Mouse (Mus musculus): ENCODE data around the gene Akr1c6. TPM values are rescaled to one million over a fixed set of nuclear protein-coding genes. Genes with fewer than 3 reads are reported as not detected.
"Not testable (repeated sequence)": the region's sequence is repeated elsewhere in the genome, so short reads cannot be mapped to it uniquely, and the experiment has no call there.

The Akr1c6 gene
- polyA plus RNA-seq (2012; rRNA removed), result not detected in 2 replicates

DNA sequence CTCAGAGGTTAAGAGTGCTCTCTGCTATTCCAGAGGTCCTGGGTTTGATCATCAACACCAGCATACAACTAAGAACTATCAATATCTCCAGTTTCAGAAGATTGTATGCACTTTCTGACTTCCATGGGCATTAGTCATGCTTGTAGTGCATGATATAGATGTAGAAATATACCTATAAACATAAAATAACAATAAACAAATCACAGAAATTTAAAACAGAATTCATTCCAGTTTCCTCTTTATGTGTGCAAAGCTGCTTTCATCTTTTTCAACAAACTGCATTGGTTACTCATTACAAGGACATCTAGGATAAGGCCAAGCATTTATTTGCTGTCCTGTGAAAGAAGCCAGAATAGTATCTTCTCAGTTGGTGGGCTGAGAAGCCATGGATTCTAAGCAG, at the start of gene Akr1c6:
Gene Akr1c6 (plus strand): TSS at position 301 of the 400 bp plus-strand sequence.
- TF ChIP-seq POLR2A (IDR thresholded peaks at IDR 0.05; ENCODE audit: extremely low read depth, insufficient read depth, low read length) (no peak), CTCF (IDR thresholded peaks at IDR 0.05; ENCODE audit: extremely low read depth, insufficient read depth, low read length) (no peak)
- Histone ChIP-seq H3K27ac (ENCODE audit: insufficient read depth, low read length) (no peak within 1 kb of the TSS), H3K4me1 (ENCODE audit: control insufficient read depth, insufficient read depth, low read length) (no peaks in the 10 kb centered on the region), H3K4me3 (ENCODE audit: insufficient read depth, low read length) (no peak within 1 kb of the TSS)

DNA sequence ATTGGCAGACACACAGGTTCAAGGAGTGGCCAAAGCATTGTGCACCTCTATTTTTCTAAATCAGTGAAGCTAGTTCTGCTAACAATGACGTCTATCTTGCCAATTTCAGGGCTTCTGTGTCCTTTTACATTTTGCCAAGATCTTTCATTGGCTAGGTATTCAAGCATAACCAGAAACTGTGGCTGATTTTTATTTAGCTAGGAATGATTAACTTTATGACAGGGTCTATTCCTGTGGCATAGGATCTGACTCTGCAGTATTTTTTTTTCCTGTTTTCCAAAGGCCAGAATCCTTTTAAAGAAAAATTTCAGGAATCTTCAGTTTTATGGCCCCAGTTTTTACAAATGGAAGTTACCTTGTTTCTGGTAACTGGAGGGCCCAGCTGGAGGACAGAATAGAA, 49.2 kb upstream of the Akr1c6 start:
- TF ChIP-seq CTCF (IDR thresholded peaks at IDR 0.05; ENCODE audit: extremely low read depth, insufficient read depth, low read length) (no peak), POLR2A (IDR thresholded peaks at IDR 0.05; ENCODE audit: extremely low read depth, insufficient read depth, low read length) (no peak)
- H3K4me3 ChIP-seq (ENCODE audit: insufficient read depth, low read length), result no peak overlapping the region
- H3K4me1 ChIP-seq (ENCODE audit: control insufficient read depth, insufficient read depth, low read length), result no peaks in the 10 kb centered on the region
- no peak overlapping the region for H3K27ac ChIP-seq (ENCODE audit: insufficient read depth, low read length)

DNA sequence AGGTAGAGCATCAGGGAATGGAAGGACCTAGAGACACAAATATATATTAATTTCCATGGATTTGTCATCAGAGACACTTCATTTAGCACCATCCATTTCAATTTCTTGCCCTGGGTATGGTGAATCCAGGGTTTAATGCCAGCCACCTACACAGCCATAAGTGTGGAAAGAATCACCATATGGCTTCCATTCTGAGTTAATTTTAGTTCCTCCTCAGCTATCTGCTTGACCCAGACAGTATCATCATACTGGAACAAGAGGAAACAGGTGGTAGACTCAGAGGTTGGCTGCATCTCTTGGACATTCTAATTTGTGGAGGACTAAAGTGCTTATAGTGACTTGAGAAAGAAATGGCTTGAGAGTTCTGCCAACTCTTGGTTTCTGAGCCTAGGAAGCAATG, 48.6 kb upstream of the Akr1c6 start:
- no peak overlapping the region for H3K27ac ChIP-seq (ENCODE audit: insufficient read depth, low read length)
- no peaks in the 10 kb centered on the region for H3K4me1 ChIP-seq (ENCODE audit: control insufficient read depth, insufficient read depth, low read length)
- TF ChIP-seq CTCF (IDR thresholded peaks at IDR 0.05; ENCODE audit: extremely low read depth, insufficient read depth, low read length) (no peak), POLR2A (IDR thresholded peaks at IDR 0.05; ENCODE audit: extremely low read depth, insufficient read depth, low read length) (no peak)
- no peak overlapping the region for H3K4me3 ChIP-seq (ENCODE audit: insufficient read depth, low read length)

DNA sequence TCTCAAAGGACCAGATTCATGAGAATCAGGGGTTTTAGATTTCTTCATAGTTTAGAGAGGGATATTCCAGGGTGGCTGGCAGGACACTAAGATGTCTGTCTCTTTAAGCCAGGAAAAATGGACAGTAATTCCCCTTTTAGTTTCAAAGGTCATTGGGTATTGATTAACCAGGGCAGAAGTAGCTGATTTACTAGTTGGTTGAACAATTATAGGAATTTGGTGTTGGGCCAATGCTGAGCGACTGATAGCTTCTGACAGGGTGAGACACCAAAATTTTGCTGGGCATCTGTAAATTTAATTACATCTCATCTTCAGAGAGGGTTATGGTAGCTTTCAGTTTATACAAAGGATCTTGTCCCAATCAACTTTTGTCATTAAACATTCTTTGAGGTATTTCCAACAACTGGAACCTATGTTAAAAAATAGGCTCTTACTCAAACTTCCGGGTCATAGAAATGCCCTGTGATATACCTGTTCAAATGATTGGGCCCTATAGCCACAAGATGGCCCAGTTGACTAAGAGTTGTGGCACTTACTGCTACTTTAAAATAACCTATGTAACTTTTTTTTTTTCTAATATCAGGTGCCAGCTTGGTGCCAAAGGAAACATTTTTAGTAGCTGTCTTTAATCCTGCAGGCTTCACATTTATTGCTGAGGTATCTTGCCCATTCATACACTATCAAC, 45.2 kb upstream of the Akr1c6 start:
- Histone ChIP-seq H3K27ac (ENCODE audit: insufficient read depth, low read length) (no peak overlapping the region), H3K4me3 (ENCODE audit: insufficient read depth, low read length) (no peak overlapping the region), H3K4me1 (ENCODE audit: control insufficient read depth, insufficient read depth, low read length) (no peaks in the 10 kb centered on the region)
- no peak for TF ChIP-seq CTCF (IDR thresholded peaks at IDR 0.05; ENCODE audit: extremely low read depth, insufficient read depth, low read length)
- TF ChIP-seq POLR2A (IDR thresholded peaks at IDR 0.05; ENCODE audit: extremely low read depth, insufficient read depth, low read length), result no peak

DNA sequence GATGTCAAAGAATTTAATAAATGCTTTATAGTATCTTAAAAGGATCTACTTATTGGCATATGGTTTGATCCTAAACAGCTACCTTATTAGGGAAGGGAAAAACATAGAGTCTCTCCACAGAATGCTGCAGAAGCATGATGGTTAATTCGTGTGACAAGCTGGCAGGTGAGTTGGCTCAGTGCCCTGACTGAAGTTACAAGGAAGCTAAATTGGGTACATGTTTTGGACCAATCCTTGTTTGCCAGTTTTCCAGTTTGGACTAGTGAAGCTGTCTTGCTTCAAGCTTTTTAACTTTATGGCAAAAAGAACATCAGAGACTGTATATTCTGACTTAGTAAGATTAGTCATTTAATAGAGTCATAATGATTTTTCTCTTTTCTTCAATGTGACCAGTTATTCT, 33.7 kb upstream of the Akr1c6 start:
- H3K4me1 ChIP-seq (ENCODE audit: control insufficient read depth, insufficient read depth, low read length); H3K4me3 ChIP-seq (ENCODE audit: insufficient read depth, low read length); H3K27ac ChIP-seq (ENCODE audit: insufficient read depth, low read length): not testable (repeated sequence)

DNA sequence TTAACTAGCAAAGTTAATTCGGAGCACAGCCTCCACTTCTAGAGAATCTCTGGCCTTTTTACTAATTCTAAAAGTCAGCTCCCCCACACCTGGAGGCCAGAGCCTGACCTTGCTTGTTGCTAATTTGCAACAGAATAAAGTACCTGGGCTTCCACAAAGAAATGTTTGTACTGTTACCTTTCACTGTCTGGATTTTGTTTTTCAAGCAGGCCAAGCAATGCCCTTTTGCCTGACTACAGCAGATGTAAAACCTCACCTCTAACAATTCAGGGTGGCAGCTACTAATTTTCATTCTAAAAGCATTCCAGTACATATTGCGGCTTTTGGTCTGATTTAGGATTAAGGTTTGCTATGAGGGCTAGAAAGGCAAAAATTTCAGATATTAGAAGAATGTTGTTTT, 33.3 kb upstream of the Akr1c6 start:
- TF ChIP-seq CTCF (IDR thresholded peaks at IDR 0.05; ENCODE audit: extremely low read depth, insufficient read depth, low read length), result no peak
- no peak for TF ChIP-seq POLR2A (IDR thresholded peaks at IDR 0.05; ENCODE audit: extremely low read depth, insufficient read depth, low read length)
- Histone ChIP-seq H3K27ac (ENCODE audit: insufficient read depth, low read length) (no peak overlapping the region), H3K4me1 (ENCODE audit: control insufficient read depth, insufficient read depth, low read length) (no peaks in the 10 kb centered on the region), H3K4me3 (ENCODE audit: insufficient read depth, low read length) (no peak overlapping the region)

DNA sequence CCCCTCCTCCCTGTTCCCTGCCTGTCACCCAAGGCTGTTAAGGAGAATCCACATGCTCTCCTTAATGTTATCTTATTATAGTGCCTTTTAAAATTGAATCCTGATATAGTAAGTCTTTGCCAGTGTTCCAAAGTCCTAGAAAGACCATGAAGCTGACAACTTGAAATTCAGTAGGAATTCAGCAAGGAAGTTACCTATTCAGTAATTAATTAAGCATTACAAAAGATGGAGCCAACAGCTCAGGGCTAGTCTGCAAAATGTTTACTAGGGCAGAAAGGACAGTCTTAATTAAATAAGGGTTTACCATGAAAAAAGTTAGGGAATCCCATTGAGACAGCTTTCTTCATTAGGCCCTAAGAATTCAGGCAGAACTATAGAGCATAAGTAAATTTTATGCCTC, 31.9 kb upstream of the Akr1c6 start:
- TF ChIP-seq POLR2A (IDR thresholded peaks at IDR 0.05; ENCODE audit: extremely low read depth, insufficient read depth, low read length) (no peak), CTCF (IDR thresholded peaks at IDR 0.05; ENCODE audit: extremely low read depth, insufficient read depth, low read length) (no peak)
- no peak overlapping the region for H3K4me3 ChIP-seq (ENCODE audit: insufficient read depth, low read length)
- H3K27ac ChIP-seq (ENCODE audit: insufficient read depth, low read length), result no peak overlapping the region
- H3K4me1 ChIP-seq (ENCODE audit: control insufficient read depth, insufficient read depth, low read length), result no peaks in the 10 kb centered on the region

DNA sequence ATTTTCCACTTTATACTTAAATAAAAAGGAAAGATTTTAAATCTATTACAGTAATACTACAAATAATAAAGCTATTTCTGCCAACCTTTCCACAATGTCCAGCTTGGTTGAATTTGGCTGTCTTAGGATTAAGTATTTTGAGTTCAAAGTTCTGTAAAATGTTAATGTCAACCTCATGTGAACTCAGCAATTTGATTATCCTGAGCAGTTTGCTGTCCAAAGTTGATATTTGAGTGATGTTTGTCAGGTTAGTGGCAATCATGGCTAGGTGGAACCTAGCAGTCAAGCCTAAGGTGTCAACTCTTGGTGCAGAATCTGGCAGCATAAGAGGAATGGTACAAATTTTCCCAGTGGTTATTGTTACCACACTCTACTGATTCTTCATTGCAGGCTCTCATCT, 29.4 kb upstream of the Akr1c6 start:
- Histone ChIP-seq H3K4me3 (ENCODE audit: insufficient read depth, low read length) (no peak overlapping the region), H3K27ac (ENCODE audit: insufficient read depth, low read length) (no peak overlapping the region), H3K4me1 (ENCODE audit: control insufficient read depth, insufficient read depth, low read length) (no peaks in the 10 kb centered on the region)
- TF ChIP-seq CTCF (IDR thresholded peaks at IDR 0.05; ENCODE audit: extremely low read depth, insufficient read depth, low read length) (no peak), POLR2A (IDR thresholded peaks at IDR 0.05; ENCODE audit: extremely low read depth, insufficient read depth, low read length) (no peak)

DNA sequence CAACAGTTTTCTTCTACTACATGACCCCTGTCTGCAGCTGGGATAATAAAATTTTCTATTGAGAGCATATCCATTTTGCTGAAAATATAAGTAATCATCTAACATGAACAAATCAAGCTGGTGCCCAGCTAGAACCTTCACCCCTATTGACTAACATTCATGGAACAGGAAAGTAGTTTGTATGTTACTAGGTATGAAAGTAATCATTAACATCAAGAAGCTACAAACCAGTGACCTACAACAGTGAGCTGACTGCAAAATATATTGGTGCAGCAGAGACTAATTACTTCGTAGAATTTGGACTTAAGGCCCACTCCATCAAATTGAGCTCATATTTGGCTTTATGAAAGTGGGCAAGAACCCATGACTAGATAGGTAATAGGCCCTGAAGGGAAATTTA, 27.3 kb upstream of the Akr1c6 start:
- no peaks in the 10 kb centered on the region for H3K4me1 ChIP-seq (ENCODE audit: control insufficient read depth, insufficient read depth, low read length)
- no peak overlapping the region for H3K4me3 ChIP-seq (ENCODE audit: insufficient read depth, low read length)
- TF ChIP-seq CTCF (IDR thresholded peaks at IDR 0.05; ENCODE audit: extremely low read depth, insufficient read depth, low read length) (no peak), POLR2A (IDR thresholded peaks at IDR 0.05; ENCODE audit: extremely low read depth, insufficient read depth, low read length) (no peak)

DNA sequence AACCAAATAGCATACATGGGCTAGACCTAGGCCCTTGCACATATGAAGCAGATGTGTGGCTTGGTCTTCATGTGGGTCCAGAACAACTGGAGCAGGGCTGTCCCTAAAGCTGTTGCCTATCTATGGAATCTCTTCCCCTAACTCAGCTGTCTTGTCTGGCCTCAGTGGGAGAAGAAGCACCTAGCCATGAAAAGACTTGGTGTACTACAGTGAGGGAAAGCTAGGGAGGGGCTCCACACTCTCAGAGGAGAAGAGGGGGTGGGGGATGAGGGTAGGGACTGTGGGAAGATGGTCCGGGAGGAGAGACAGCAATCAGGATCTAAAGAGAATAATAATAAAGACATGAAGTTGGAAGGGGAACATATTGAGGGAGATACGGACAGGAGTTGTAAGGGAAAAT, 5.5 kb upstream of the Akr1c6 start:
- no peak for TF ChIP-seq CTCF (IDR thresholded peaks at IDR 0.05; ENCODE audit: extremely low read depth, insufficient read depth, low read length)
- TF ChIP-seq POLR2A (IDR thresholded peaks at IDR 0.05; ENCODE audit: extremely low read depth, insufficient read depth, low read length), result no peak
- no peak overlapping the region for H3K4me3 ChIP-seq (ENCODE audit: insufficient read depth, low read length)
- H3K27ac ChIP-seq (ENCODE audit: insufficient read depth, low read length), result no peak overlapping the region
- no peaks in the 10 kb centered on the region for H3K4me1 ChIP-seq (ENCODE audit: control insufficient read depth, insufficient read depth, low read length)

More for the DNA sequence above, 27.3 kb upstream of the Akr1c6 start:
- no peak overlapping the region for H3K27ac ChIP-seq (ENCODE audit: insufficient read depth, low read length)

All from cortical plate, adult 2 months (tissue).